Mouse (Mus musculus): ENCODE measurements around the gene Gm42957. TPM values are rescaled to one million over a fixed set of nuclear protein-coding genes. Genes with fewer than 3 reads are reported as not detected.
"Not testable (repeated sequence)": the region's sequence is repeated elsewhere in the genome, so short reads cannot be mapped to it uniquely, and the experiment has no call there.

Gm42957 gene
- total RNA-seq, 1 experiment from 2014 or later = not detected

- no peak for ATAC-seq (replicated peaks; ENCODE audit: low read depth, poor library complexity, severe bottlenecking)
Measured at GRCm38 (mm10) chr3:96671519-96671918, 36.2 kb downstream of the Gm42957 start.

- no peak for ATAC-seq (replicated peaks; ENCODE audit: low read depth, poor library complexity, severe bottlenecking)
Measured at GRCm38 (mm10) chr3:96673514-96673913, 38.2 kb downstream of the Gm42957 start.

- no peak for ATAC-seq (replicated peaks; ENCODE audit: low read depth, poor library complexity, severe bottlenecking)
Measured at GRCm38 (mm10) chr3:96674442-96674841, 39.2 kb downstream of the Gm42957 start.

GRCm38 (mm10) chr3:96675171-96675570 lies 39.9 kb downstream of the Gm42957 start:
- peak; percentile 67 for ATAC-seq (replicated peaks; ENCODE audit: low read depth, poor library complexity, severe bottlenecking)

GRCm38 (mm10) chr3:96675690-96676089 lies 40.4 kb downstream of the Gm42957 start:
- no peak for ATAC-seq (replicated peaks; ENCODE audit: low read depth, poor library complexity, severe bottlenecking)

GRCm38 (mm10) chr3:96678456-96678855 lies 43.2 kb downstream of the Gm42957 start:
- no peak for ATAC-seq (replicated peaks; ENCODE audit: low read depth, poor library complexity, severe bottlenecking)

- no peak for ATAC-seq (replicated peaks; ENCODE audit: low read depth, poor library complexity, severe bottlenecking)
Measured at GRCm38 (mm10) chr3:96679159-96679674, 43.9 kb downstream of the Gm42957 start.

GRCm38 (mm10) chr3:96680269-96680956 lies 45.1 kb downstream of the Gm42957 start:
- no peak for ATAC-seq (replicated peaks; ENCODE audit: low read depth, poor library complexity, severe bottlenecking)

GRCm38 (mm10) chr3:96683496-96683895 lies 48.2 kb downstream of the Gm42957 start:
- no peak for ATAC-seq (replicated peaks; ENCODE audit: low read depth, poor library complexity, severe bottlenecking)

GRCm38 (mm10) chr3:96684151-96684821 lies 49.0 kb downstream of the Gm42957 start:
- ATAC-seq (replicated peaks; ENCODE audit: low read depth, poor library complexity, severe bottlenecking) = no peak

- ATAC-seq (replicated peaks; ENCODE audit: low read depth, poor library complexity, severe bottlenecking) = peak; percentile 47; the same call in 1 of the 2 replicates
Measured at GRCm38 (mm10) chr3:96684822-96685156, 49.5 kb downstream of the Gm42957 start.

- not testable (repeated sequence) for ATAC-seq (replicated peaks; ENCODE audit: low read depth, poor library complexity, severe bottlenecking)
Measured at GRCm38 (mm10) chr3:96686057-96686456, 50.8 kb downstream of the Gm42957 start.

GRCm38 (mm10) chr3:96688854-96689253 lies 53.6 kb downstream of the Gm42957 start:
- no peak for ATAC-seq (replicated peaks; ENCODE audit: low read depth, poor library complexity, severe bottlenecking)

- peak; percentile 85 for ATAC-seq (replicated peaks; ENCODE audit: low read depth, poor library complexity, severe bottlenecking)
Measured at GRCm38 (mm10) chr3:96690298-96690697, 55.0 kb downstream of the Gm42957 start.

- ATAC-seq (replicated peaks; ENCODE audit: low read depth, poor library complexity, severe bottlenecking) = no peak
Measured at GRCm38 (mm10) chr3:96692506-96692905, 57.2 kb downstream of the Gm42957 start.

- ATAC-seq (replicated peaks; ENCODE audit: low read depth, poor library complexity, severe bottlenecking) = no peak
Measured at GRCm38 (mm10) chr3:96693579-96693978, 58.3 kb downstream of the Gm42957 start.

- ATAC-seq (replicated peaks; ENCODE audit: low read depth, poor library complexity, severe bottlenecking) = peak; percentile 74
Measured at GRCm38 (mm10) chr3:96696198-96696765, 61.0 kb downstream of the Gm42957 start, which contains the start of gene Pias3. Gene Pias3 (plus strand): TSS chr3:96696384.

- peak; percentile 66 for ATAC-seq (replicated peaks; ENCODE audit: low read depth, poor library complexity, severe bottlenecking)
Measured at GRCm38 (mm10) chr3:96696766-96697732, 61.8 kb downstream of the Gm42957 start.

GRCm38 (mm10) chr3:96698993-96699690 lies 63.9 kb downstream of the Gm42957 start:
- no peak for ATAC-seq (replicated peaks; ENCODE audit: low read depth, poor library complexity, severe bottlenecking)

Data from common myeloid progenitor, adult 5-6 weeks (primary cell).